Mouse (Mus musculus): Measurements from ENCODE around the gene Olfr447.

GRCm38 (mm10) chr6:42900345-42900744 lies 8.3 kb upstream of the Olfr447 start:
- no peak for TF ChIP-seq CTCF (IDR thresholded peaks at IDR 0.05; ENCODE audit: low read depth)
- TF ChIP-seq EP300 (IDR thresholded peaks at IDR 0.05; ENCODE audit: low read depth), result no peak
